Mouse (Mus musculus) G1E (cell line): Measurements from ENCODE around the gene Arhgdig. TPM values are rescaled to one million over a fixed set of nuclear protein-coding genes. Genes with fewer than 3 reads are reported as not detected.

Experiments used
- ATAC-seq: 2 replicates; pipeline ENCODE4 v1.8.0; 2016; ENCODE audit warnings: mild to moderate bottlenecking; ENCODE audit not compliant: insufficient number of reproducible peaks, poor library complexity, low FRiP score, severe bottlenecking; ENCODE audit errors: extremely low read depth
- DNase-seq: peaks from one replicate; pipeline ENCODE4 v3.0.0; 2012; ENCODE audit warnings: low spot score
- H3K27me3 ChIP-seq: 2 replicates; pipeline ENCODE4 v1.6.1; 2012; ENCODE audit warnings: mild to moderate bottlenecking, low read length, inconsistent platforms; ENCODE audit not compliant: insufficient read depth
- H3K36me3 ChIP-seq: replicated peaks from 2 replicates; pipeline ENCODE3; 2012; ENCODE audit warnings: mild to moderate bottlenecking, inconsistent platforms
- H3K4me1 ChIP-seq: 2 replicates; pipeline ENCODE4 v1.6.1; 2012; ENCODE audit warnings: low read depth, low read length, inconsistent platforms, mixed read lengths; ENCODE audit not compliant: insufficient read depth
- H3K4me3 ChIP-seq: 2 replicates; pipeline ENCODE4 v1.5.1; 2012; ENCODE audit warnings: low read depth, mild to moderate bottlenecking, inconsistent platforms, low read length, moderate library complexity, mixed read lengths
- H3K9me3 ChIP-seq: replicated peaks from 2 replicates; pipeline ENCODE4 v1.6.1; 2012; ENCODE audit warnings: inconsistent platforms
- CTCF ChIP-seq: IDR thresholded peaks from 2 replicates; pipeline ENCODE4 v1.5.1; 2012; ENCODE audit warnings: low read depth, low read length, inconsistent platforms, mixed read lengths
- GATA1 ChIP-seq: IDR thresholded peaks from 2 replicates; pipeline ENCODE4 v1.6.1; 2012; ENCODE audit warnings: borderline replicate concordance, low read length, inconsistent platforms, mixed read lengths
- GATA2 ChIP-seq: IDR thresholded peaks from 2 replicates; pipeline ENCODE4 v1.6.1; 2012; ENCODE audit warnings: low read depth, low read length, inconsistent platforms, borderline replicate concordance
- POLR2AphosphoS5 ChIP-seq: IDR thresholded peaks from 2 replicates; pipeline ENCODE4 v1.6.1; 2012; ENCODE audit warnings: low read depth, low read length, inconsistent platforms; ENCODE audit not compliant: insufficient replicate concordance
- TAL1 ChIP-seq: conservative IDR thresholded peaks from 2 replicates; pipeline ENCODE4 v1.6.1; 2012; ENCODE audit warnings: low read depth, low read length, inconsistent platforms, mixed read lengths
- polyA plus RNA-seq: library from polyadenylated mRNA; stranded (reverse); fragments of >175 nt; gene quantifications from 2 replicates; pipeline ENCODE4 v1.2.3, GENCODE M21; 2012
- total RNA-seq, 2 experiments: library from RNA; stranded (forward) in 1 of 2; stranded (reverse) in 1 of 2; fragments of 200-1000 nt in 1 of 2; fragments of >200 nt in 1 of 2; fragmentation: Nextera tagmentation in 1 of 2; gene quantifications; 2 replicates each; pipeline ENCODE4 v1.2.3; 2014 to 2017

Gene Arhgdig
- total RNA-seq (2014; fragmentation: Nextera tagmentation) (4.4 and 6.2 TPM in 2 replicates), total RNA-seq (2017) (5.2 and 5.7 TPM in 2 replicates), polyA plus RNA-seq (17.6 and 21.5 TPM in 2 replicates)

- TF ChIP-seq GATA1, result no peak
- TF ChIP-seq GATA2, result no peak
- no peak for TF ChIP-seq TAL1
- no peak for TF ChIP-seq CTCF
- no peak for TF ChIP-seq POLR2AphosphoS5
- no peak for ATAC-seq
- H3K9me3 ChIP-seq, result no peaks in the 10 kb centered on the region
- peaks cover 74% of the 10 kb centered on the region for H3K36me3 ChIP-seq
- peaks cover 38% of the 10 kb centered on the region for H3K4me1 ChIP-seq
- H3K27me3 ChIP-seq, result no peaks in the 10 kb centered on the region; the same call in 1 of the 2 replicates
- no peak for DNase-seq
- no peak within 1 kb of the TSS for H3K4me3 ChIP-seq
Observed at GRCm38 (mm10) chr17:26207686-26208085, at the start of gene Arhgdig. Arhgdig (minus strand) TSS chr17:26207786.

GRCm38 (mm10) chr17:26255313-26255712 is 47.7 kb upstream of the Arhgdig start:
- ATAC-seq, result no peak
- no peak for TF ChIP-seq CTCF
- TF ChIP-seq GATA1, result no peak
- no peak for DNase-seq
- peaks cover 48% of the 10 kb centered on the region for H3K36me3 ChIP-seq
- H3K9me3 ChIP-seq, result no peaks in the 10 kb centered on the region
- no peaks in the 10 kb centered on the region for H3K27me3 ChIP-seq
- peaks cover 25% of the 10 kb centered on the region; the same call in 1 of the 2 replicates for H3K4me1 ChIP-seq
- H3K4me3 ChIP-seq, result no peak overlapping the region

DNA sequence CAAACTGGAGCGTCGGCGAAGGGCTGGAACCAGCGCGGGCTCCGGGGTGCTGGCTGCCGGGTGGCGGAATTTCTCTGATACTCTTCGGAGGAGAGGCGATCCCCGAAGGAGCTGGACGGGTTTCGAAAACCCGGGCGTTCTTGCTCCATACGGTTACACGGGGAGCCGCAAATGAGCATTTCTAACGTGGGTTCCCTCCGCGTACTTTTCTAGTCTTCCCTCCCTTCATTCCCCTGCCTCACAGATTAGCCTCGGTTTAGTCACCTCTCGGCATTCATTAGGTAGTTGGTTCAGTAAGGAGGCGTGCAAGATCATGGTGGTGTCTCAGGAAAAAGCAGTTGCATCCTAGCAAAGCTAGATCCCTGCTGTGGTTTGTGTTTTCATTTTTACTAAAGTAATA is 45.8 kb upstream of the Arhgdig start:
- no peak for TF ChIP-seq POLR2AphosphoS5
- no peak for TF ChIP-seq CTCF
- no peak for TF ChIP-seq GATA2
- no peak for TF ChIP-seq GATA1
- TF ChIP-seq TAL1, result no peak
- peaks cover 21% of the 10 kb centered on the region; the same call in 1 of the 2 replicates for H3K4me1 ChIP-seq
- H3K9me3 ChIP-seq, result no peaks in the 10 kb centered on the region
- ATAC-seq (no peak), DNase-seq (no peak)
- H3K36me3 ChIP-seq, result peaks cover 33% of the 10 kb centered on the region
- no peaks in the 10 kb centered on the region for H3K27me3 ChIP-seq
- peak overlapping the region; percentile 94 for H3K4me3 ChIP-seq

- DNase-seq (peak; percentile 82), ATAC-seq (peak; percentile 49)
- Histone ChIP-seq H3K4me3 (peak within 1 kb of the TSS; percentile 94), H3K4me1 (peaks cover 21% of the 10 kb centered on the region; the same call in 1 of the 2 replicates), H3K36me3 (peaks cover 26% of the 10 kb centered on the region), H3K9me3 (no peaks in the 10 kb centered on the region), H3K27me3 (no peaks in the 10 kb centered on the region)
- TF ChIP-seq GATA1, result no peak
- 0 out of 2 replicates have a peak, but pooled peaks have one; percentile 66 for TF ChIP-seq POLR2AphosphoS5
Observed at GRCm38 (mm10) chr17:26252539-26253251, 45.1 kb upstream of the Arhgdig start, which contains the start of gene Luc7l. Luc7l (plus strand) TSS chr17:26252896.

DNA sequence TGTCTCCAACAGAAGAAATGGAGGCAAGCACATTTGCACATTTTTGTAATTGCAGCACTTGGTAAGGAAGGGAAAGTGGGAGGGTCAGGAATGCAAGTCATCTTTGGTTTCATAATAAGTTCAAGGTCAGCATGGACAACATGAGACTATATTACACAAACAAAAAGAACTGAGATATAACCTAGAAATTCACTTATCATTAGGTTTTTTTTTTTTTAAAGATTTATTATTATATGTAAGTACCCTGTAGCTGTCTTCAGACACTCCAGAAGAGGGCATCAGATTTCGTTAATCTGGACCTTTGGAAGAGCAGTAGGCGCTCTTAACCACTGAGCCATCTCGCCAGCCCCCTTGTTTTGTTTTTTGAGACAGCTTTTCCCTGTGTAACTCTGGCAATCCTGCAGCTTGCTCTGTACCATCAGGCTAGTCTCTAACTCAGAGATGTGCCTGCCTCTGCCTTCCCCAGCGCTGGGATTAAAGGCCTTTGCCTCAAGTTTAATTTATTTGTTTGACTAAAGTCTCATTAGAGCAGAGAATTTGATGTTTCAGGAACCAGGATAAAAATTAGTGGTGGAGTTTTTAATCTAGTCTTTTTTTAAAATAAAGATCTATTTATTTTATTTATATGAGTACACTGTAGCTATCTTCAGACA is 44.4 kb upstream of the Arhgdig start:
- no peak for ATAC-seq
- Histone ChIP-seq H3K4me3 (no peak overlapping the region; the same call in 1 of the 2 replicates), H3K9me3 (no peaks in the 10 kb centered on the region), H3K4me1 (peaks cover 21% of the 10 kb centered on the region; the same call in 1 of the 2 replicates), H3K27me3 (no peaks in the 10 kb centered on the region), H3K36me3 (peaks cover 20% of the 10 kb centered on the region)
- TF ChIP-seq POLR2AphosphoS5, result no peak
- TF ChIP-seq TAL1, result no peak
- TF ChIP-seq GATA1, result no peak
- TF ChIP-seq GATA2, result no peak
- no peak for TF ChIP-seq CTCF
- DNase-seq, result no peak

DNA sequence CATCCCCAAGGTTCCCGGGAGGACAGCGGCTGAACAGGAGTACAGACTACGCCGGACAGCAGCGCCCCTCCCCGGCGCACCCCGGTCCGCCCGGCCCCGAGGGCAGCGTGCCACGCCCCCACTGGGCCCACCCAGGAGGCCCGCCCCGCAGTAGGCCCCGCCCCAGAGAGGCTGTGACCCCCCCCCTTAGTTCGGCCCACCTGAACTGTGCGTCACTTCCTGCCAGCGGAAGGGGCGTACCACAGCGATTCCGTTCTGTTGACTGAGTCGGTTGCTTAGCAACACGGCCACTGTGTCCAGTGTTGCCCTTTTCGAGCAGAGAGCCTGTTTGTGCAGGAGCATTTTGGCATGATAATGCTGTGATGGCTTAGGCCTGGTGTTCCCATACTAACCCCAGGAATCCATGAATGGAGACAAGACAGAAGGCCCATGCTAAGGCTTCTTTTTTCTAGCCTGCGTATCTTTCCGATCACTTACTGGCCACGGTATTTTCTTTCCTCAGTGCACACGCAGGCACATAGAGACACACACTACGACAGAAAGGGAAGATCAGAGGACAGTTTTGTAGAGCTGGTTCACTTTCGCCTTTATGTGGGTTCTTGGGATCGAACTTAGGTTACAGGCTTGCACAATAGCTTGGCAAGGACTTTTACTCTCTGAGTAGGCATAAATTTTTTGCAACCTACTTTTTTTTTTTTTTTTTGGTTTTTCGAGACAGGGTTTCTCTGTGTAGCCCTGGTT is 36.7 kb upstream of the Arhgdig start, which contains the start of gene Fam234a:
TSS of gene Fam234a (minus strand) at position 142 of the 741 bp plus-strand sequence.
- H3K27me3 ChIP-seq, result no peaks in the 10 kb centered on the region
- DNase-seq (peak; percentile 85), ATAC-seq (peak; percentile 83)
- TF ChIP-seq GATA1, result no peak
- no peak for TF ChIP-seq POLR2AphosphoS5
- TF ChIP-seq CTCF, result no peak
- TF ChIP-seq GATA2, result no peak
- no peak for TF ChIP-seq TAL1
- no peaks in the 10 kb centered on the region for H3K36me3 ChIP-seq
- peaks cover 53% of the 10 kb centered on the region for H3K4me1 ChIP-seq
- peak within 1 kb of the TSS; percentile 79 for H3K4me3 ChIP-seq
- H3K9me3 ChIP-seq, result 0 out of 2 replicates have a peak, but pooled peaks cover 5% of the 10 kb centered on the region
